Mouse (Mus musculus) MEL (cell line): ENCODE data around the gene Spata1.

ENCODE experiments used
- CHD1 ChIP-seq: IDR thresholded peaks from 2 replicates; pipeline ENCODE4 v1.6.1; 2012; ENCODE audit warnings: low read depth, mild to moderate bottlenecking, inconsistent platforms, low read length, improper control_type of control experiment
- CTCF ChIP-seq, 3 experiments: IDR thresholded peaks in 2 of 3; conservative IDR thresholded peaks in 1 of 3; 2 replicates each; pipeline ENCODE4 v1.5.1; 2011 to 2012; ENCODE audit warnings: low read length in 3 of 3, low read depth in 2 of 3, mild to moderate bottlenecking in 2 of 3, improper control_type of control experiment in 1 of 3, inconsistent platforms in 1 of 3, mixed read lengths in 1 of 3, moderate library complexity in 1 of 3; ENCODE audit not compliant: control insufficient read depth in 1 of 3, insufficient read depth in 1 of 3, poor library complexity in 1 of 3, severe bottlenecking in 1 of 3
- E2F4 ChIP-seq: IDR thresholded peaks from 2 replicates; pipeline ENCODE4 v1.6.1; 2011; ENCODE audit warnings: low read depth, low read length, improper control_type of control experiment, borderline replicate concordance
- GATA1 ChIP-seq: IDR thresholded peaks from 2 replicates; pipeline ENCODE4 v1.6.1; 2011; ENCODE audit warnings: low read depth, low read length, improper control_type of control experiment
- MAX ChIP-seq: IDR thresholded peaks from 2 replicates; pipeline ENCODE4 v1.6.1; 2011; ENCODE audit warnings: low read length, improper control_type of control experiment
- POLR2A ChIP-seq, 2 experiments: IDR thresholded peaks; 2 replicates each; pipeline ENCODE4 v1.6.1; 2011 to 2012; ENCODE audit warnings: low read length in 2 of 2, mild to moderate bottlenecking in 2 of 2, control low read depth in 1 of 2, improper control_type of control experiment in 1 of 2, low read depth in 1 of 2, moderate library complexity in 1 of 2; ENCODE audit not compliant: control insufficient read depth in 1 of 2, insufficient read depth in 1 of 2, poor library complexity in 1 of 2
- TBP ChIP-seq: IDR thresholded peaks from 2 replicates; pipeline ENCODE4 v1.8.0; 2011; ENCODE audit warnings: low read depth, low read length, improper control_type of control experiment
- TCF12 ChIP-seq: IDR thresholded peaks from 2 replicates; pipeline ENCODE4 v1.6.1; 2014; ENCODE audit warnings: low read depth, mild to moderate bottlenecking, inconsistent platforms, low read length, improper control_type of control experiment, moderate library complexity
- ZNF384 ChIP-seq: IDR thresholded peaks from 2 replicates; pipeline ENCODE4 v1.6.1; 2012; ENCODE audit warnings: low read depth, mild to moderate bottlenecking, inconsistent platforms, low read length, improper control_type of control experiment

- TF ChIP-seq POLR2A (IDR thresholded peaks at IDR 0.05; ENCODE audit: control insufficient read depth in 1 of 2, insufficient read depth in 1 of 2, low read depth in 1 of 2, low read length in 2 of 2, poor library complexity in 1 of 2) (no peak), TBP (no peak), ZNF384 (no peak), GATA1 (no peak), CTCF (IDR thresholded peaks at IDR 0.05 in 2 of 3, conservative IDR thresholded peaks at IDR 0.05 in 1 of 3; ENCODE audit: control insufficient read depth in 1 of 3, insufficient read depth in 1 of 3, low read depth in 2 of 3, low read length in 3 of 3, poor library complexity in 1 of 3, severe bottlenecking in 1 of 3) (no peak), CHD1 (no peak), E2F4 (no peak), MAX (no peak), TCF12 (no peak)
Observed at GRCm38 (mm10) chr3:146448372-146448771, 51.2 kb downstream of the Spata1 start.
